Mouse (Mus musculus): ENCODE measurements around the gene Wfdc18.

The Wfdc18 gene

DNA sequence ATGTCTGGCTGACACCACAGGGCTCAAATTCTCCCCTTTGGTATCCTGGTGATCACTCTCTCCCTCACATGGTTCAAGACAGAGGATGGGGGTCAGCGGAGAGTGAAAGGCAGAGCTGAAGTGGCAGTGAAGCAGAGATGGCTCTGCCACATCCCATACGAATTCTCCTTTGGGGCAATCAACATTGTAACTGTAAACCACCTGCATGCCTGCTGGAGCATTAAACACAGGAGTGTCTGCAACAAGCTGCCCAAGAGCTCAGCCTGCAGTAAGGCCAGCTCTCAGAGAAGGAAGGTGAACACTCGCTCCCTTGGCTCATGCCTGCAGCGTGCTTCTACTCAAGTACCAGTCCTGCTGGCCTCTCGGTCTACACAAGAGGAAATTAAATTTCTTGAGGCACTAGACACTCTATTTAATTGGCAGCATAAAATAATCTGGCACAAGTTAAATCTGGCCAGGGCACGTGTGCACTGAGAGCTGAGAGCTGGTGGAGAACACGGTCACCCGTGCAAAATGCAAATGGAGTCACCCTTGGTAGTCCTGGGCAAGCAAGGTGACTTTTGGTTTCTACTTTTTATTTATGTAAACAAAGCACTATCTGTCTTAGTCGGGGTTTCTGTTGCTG is 34.0 kb downstream of the Wfdc18 start:
- no peak for DNase-seq (ENCODE audit: low spot score)

- DNase-seq (ENCODE audit: low spot score) = no peak
Measured at GRCm38 (mm10) chr11:83743525-83743924, 34.7 kb downstream of the Wfdc18 start.

DNA sequence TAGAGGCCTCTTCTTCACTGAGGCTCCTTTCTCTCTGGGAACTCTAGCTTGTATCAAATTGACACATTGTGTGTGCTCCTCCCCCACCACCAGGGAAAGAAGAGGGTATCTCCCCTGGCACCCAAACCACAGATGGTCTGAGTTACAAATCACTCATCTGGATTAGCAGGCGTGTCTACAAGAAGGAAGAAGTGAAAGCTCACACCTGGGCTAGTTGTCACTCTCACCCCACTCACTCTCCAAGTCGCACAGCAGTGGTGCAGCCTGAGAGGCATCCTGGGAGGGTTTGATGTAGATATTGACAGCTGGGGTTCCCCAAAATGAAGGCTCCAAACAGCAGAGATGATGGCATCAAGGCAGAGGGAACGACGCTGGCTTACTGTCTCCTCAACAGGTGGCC is 37.3 kb downstream of the Wfdc18 start:
- no peak for DNase-seq (ENCODE audit: low spot score)

- no peak for DNase-seq (ENCODE audit: low spot score)
Measured at GRCm38 (mm10) chr11:83746681-83747080, 37.9 kb downstream of the Wfdc18 start, which contains the start of gene Wfdc21. Gene Wfdc21 (plus strand): TSS chr11:83746940.

DNA sequence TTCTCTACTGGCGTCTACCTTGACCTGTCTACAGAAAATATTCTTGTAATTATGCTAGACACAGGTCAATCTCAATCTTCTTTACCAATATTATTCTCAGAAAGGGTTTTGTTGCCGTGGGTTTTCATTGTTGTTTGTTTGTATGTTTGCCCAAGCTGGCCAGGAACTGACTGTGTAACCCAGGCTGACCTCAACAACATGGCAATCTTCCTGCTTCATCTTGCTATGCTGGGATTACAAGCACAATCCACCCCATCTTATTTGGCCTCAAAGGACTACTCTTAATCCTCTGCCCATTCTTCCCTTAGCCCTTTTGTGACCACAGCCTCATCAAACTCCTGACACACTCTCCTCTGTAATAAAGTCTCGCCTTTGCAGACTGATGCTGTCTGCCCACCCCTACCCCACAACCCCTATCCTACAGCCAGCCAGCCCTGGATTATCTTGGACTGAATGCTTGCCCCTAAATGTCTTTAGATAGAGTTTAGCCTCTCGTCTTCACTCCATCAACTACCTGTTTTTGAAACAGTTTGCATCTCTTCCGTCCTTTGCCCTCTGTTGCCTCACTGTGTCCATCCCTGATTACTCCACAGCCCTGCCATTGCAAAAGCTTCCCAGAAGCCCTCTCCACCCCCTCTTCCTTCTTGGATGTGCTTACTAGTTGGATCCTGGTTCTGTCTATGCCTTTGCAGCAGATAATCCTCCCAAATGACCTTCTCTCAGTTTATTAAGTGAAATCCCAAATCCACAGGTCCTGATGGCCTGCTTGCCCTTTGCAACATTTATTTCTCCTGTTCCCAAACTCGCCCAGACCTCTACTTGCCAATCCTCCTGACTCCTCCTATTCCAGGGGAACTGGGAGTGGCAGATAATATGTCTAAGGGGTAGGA is 38.8 kb downstream of the Wfdc18 start:
- no peak for DNase-seq (ENCODE audit: low spot score)

- peak; percentile 86 for DNase-seq (ENCODE audit: low spot score)
Measured at GRCm38 (mm10) chr11:83753581-83754181, 44.9 kb downstream of the Wfdc18 start, which contains the start of gene Heatr6. Gene Heatr6 (plus strand): TSS chr11:83753696.

DNA sequence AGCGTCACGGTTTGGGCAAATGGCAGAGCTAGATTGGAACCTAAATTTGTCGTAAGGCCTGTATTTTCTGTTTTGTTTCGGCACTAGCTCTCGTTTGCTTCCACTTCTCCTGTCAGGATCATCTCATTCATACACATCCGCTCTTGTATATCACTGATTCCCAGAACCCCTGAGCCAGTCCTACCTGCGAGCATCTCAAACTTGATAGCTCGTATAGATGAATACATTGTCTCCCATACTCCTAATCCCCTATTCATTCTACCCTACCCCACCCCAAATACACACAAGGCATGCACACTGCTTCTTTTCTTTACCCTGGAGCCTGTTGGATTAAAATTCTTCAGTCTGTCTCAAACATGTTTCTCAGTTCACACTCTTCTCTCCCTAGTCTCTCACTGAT is 45.4 kb downstream of the Wfdc18 start:
- DNase-seq (ENCODE audit: low spot score) = no peak

Measured in left cerebral cortex, adult 11 months (tissue).